Mouse (Mus musculus) CD4-positive, CD25-positive, alpha-beta regulatory T cell, adult 4 months (primary cell): ENCODE measurements around the gene Tshz2. TPM values are rescaled to one million over a fixed set of nuclear protein-coding genes. Genes with fewer than 3 reads are reported as not detected.

ENCODE experiments used
- ATAC-seq: one replicate; pipeline ENCODE4 v1.8.0; 2017
- polyA plus RNA-seq, 2 experiments: library from polyadenylated mRNA; unstranded; fragments of 100-300 nt; shearing (Covaris generic); gene quantifications; one replicate each; pipeline ENCODE4 v1.2.1; 2017

Tshz2 gene
- polyA plus RNA-seq, 2 experiments from 2014 or later, result 0.83 TPM; not detected in 1

- no peak for ATAC-seq
Measured at GRCm38 (mm10) chr2:169699862-169700511, 67.2 kb downstream of the Tshz2 start.

GRCm38 (mm10) chr2:169702725-169703486 lies 70.1 kb downstream of the Tshz2 start:
- ATAC-seq, result no peak

- no peak for ATAC-seq
Measured at GRCm38 (mm10) chr2:169721793-169722326, 89.0 kb downstream of the Tshz2 start.

- ATAC-seq, result no peak
Measured at GRCm38 (mm10) chr2:169722341-169722740, 89.5 kb downstream of the Tshz2 start.

GRCm38 (mm10) chr2:169723645-169724462 lies 91.0 kb downstream of the Tshz2 start:
- no peak for ATAC-seq

GRCm38 (mm10) chr2:169728651-169729280 lies 96.0 kb downstream of the Tshz2 start:
- ATAC-seq, result no peak

- ATAC-seq, result no peak
Measured at GRCm38 (mm10) chr2:169730551-169730996, 97.8 kb downstream of the Tshz2 start.

GRCm38 (mm10) chr2:169734053-169734452 lies 101.2 kb downstream of the Tshz2 start:
- no peak for ATAC-seq

- no peak for ATAC-seq
Measured at GRCm38 (mm10) chr2:169735475-169736406, 102.9 kb downstream of the Tshz2 start.

- ATAC-seq, result no peak
Measured at GRCm38 (mm10) chr2:169740996-169741395, 108.2 kb downstream of the Tshz2 start.

- ATAC-seq, result no peak
Measured at GRCm38 (mm10) chr2:169742791-169743190, 110.0 kb downstream of the Tshz2 start.

- ATAC-seq, result no peak
Measured at GRCm38 (mm10) chr2:169743294-169743693, 110.5 kb downstream of the Tshz2 start.

- no peak for ATAC-seq
Measured at GRCm38 (mm10) chr2:169743910-169744309, 111.1 kb downstream of the Tshz2 start.

GRCm38 (mm10) chr2:169747114-169747642 lies 114.4 kb downstream of the Tshz2 start:
- ATAC-seq, result no peak

- ATAC-seq, result no peak
Measured at GRCm38 (mm10) chr2:169749331-169749945, 116.6 kb downstream of the Tshz2 start.

- ATAC-seq, result no peak
Measured at GRCm38 (mm10) chr2:169750574-169751491, 118.0 kb downstream of the Tshz2 start.

GRCm38 (mm10) chr2:169752126-169752525 lies 119.3 kb downstream of the Tshz2 start:
- no peak for ATAC-seq

- ATAC-seq, result no peak
Measured at GRCm38 (mm10) chr2:169753432-169753831, 120.6 kb downstream of the Tshz2 start.

- no peak for ATAC-seq
Measured at GRCm38 (mm10) chr2:169755091-169755490, 122.3 kb downstream of the Tshz2 start.
